Mouse (Mus musculus): Measurements from ENCODE around the gene Mapk9.

Mapk9 gene

DNA sequence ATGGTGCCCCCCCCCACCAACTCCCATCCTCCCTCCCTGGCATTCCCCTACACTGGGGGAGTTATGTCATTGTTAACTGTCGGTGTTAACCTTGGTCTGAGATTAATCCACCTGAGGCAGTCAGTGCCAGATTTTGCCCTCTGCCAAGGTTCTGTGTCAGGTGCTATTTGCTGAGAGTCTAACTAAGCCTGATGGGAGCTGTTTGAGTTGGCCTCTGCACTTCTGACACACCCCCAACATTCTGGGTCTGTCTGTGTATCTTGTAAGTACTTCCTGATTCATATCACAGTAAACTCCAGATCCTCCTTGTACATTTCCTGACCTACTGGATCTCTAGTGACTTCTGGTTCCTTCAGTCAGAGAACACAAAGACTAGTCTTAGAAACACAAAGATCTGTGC, 5.9 kb upstream of the Mapk9 start:
- no peak for DNase-seq (ENCODE audit: low spot score)

DNA sequence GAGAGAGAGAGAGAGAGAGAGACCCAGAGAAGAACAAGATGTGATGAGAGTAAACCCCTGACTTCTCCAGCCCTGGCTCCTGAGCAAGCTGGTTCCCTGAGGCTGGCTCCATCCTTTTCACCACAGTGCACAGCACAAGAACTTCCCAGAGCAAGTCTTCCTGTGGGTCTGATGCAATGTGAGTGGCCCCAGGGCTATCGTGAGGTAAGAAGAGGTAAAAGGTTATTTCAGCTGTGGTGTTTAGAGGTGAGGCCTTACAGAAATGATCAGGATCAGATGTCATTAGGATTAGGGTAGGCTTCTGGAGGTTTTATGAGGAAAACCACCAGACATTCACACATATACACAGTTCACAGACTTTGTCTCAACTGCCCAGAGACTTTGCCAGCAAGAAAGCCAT, 4.7 kb upstream of the Mapk9 start:
- no peak for DNase-seq (ENCODE audit: low spot score)

DNA sequence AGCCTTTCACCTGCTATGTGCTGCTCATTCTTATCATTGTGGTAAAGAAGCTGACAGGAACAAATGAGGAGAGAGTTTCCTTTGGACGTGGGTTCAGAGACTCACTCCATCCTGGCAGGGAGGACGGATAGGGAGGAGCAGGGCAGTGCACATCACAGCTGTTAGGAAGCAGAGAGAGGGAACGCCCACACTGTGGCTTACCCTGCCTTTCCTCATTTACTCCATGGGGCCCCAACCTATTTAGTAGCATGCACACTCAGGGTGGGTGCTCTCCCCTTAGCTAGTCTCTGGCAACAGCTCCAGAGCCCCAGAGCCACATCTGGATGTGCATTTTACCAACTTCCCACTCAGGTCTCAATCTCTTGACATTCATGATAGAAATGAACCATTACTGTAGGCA, 3.8 kb upstream of the Mapk9 start:
- no peak for DNase-seq (ENCODE audit: low spot score)

DNA sequence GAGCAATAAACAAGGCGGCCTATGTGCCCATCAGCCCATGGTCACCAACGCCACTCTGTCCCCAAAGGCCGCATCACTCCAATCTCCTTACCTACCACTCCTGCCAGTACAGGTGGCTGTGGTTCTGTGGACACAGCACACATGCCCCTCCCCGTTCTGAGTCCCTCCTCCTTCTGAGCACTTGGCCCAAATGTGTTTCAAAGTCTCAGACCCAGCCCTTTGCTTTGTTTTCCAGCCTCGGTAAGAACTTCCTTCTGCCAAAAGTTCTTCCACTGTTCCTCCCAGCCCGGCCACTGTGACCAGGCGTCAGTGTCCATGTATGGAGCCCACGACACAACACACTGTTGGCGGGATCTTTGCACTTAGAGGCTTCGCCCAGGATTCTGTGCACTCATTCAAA, 2.2 kb upstream of the Mapk9 start:
- no peak for DNase-seq (ENCODE audit: low spot score)

DNA sequence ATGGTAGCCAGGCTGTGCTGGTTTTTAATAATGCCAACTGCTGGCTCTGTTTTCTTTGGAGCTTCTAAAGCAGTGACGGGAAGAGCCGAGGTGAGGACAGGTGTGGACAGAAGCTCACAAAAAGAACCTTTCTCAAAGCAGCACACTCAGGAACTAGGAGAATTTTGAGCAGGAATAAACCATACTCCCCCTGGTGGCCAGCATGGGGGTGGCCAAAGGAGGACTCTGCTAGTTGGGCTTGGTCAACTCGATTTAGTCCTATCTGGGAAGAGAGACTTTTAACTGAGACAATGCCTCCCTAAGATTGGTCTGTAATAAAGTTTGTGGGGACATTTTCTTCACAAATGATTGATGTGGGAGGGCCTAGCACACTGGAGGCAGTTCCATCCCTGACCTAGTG, 1.6 kb upstream of the Mapk9 start:
- DNase-seq (ENCODE audit: low spot score), result peak; percentile 41

DNA sequence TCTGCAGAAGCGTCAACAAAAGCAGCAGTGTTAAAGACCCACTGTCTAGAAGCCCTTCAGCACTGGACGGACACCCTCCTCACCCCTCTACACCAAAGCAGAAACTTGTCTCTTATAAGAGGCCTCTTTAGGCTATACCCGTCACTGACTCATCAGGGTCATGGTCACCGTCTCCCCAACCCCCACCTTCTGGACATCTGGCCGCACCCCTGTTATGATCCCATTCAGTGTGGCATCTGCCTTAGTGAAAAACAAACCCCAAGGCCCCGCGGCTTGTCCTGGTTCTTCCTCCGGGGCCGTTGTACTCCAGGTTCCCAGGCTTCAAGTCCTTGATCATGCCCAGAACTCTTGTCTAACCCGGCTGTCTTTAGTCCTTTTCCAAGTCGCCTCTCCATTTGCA, 593 bp upstream of the Mapk9 start:
- no peak for DNase-seq (ENCODE audit: low spot score)

DNA sequence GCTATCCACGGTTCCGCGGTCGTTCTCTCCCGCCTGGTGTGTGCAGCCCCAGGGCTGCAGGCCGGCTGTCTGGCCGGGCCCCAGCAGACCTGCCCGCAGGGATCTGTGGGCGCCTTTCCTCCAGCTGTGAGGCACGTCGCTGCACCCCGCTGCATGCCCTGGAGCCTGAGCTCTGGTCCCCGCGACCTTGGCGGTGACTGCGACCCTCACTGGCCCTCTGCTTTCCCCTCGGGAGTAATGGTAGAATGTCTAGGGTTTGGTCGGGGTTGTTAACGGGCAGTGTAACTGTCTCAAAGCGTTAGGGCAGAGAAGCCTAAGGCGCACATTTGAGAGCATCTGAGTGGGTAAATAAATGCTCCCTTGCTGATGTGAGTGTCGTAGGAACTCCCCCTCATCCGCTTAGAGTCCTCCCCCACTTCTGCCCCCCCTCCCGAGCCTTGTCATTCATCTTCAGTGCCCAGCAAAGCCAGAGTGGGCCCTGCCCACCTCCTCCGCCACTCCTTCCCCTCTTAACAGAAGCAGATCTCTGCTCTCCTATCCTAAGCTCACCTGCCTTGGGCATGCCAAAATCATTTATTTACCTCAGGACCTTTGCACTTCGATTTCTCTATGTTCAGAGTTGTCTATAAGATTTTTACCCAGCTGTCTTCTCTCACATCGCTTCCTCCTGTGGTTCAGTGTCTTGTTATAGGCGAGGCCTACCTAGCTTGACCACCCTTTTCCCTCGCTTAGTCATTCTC, 690 bp downstream of the Mapk9 start:
- peak; percentile 35 for DNase-seq (ENCODE audit: low spot score)

DNA sequence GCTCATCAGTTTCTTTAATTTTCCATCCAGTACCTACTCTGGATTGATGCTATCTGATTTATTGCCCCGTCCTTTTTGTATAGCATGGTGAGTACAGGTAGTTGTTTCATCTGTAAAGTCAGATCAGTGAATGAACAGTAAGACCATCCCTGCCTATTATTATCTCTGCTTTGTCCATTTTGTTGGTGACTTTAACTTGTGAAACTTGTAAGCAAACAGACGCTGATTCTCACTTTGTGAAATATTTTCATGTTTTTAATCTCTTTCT, 1.2 kb downstream of the Mapk9 start:
- DNase-seq (ENCODE audit: low spot score), result no peak

DNA sequence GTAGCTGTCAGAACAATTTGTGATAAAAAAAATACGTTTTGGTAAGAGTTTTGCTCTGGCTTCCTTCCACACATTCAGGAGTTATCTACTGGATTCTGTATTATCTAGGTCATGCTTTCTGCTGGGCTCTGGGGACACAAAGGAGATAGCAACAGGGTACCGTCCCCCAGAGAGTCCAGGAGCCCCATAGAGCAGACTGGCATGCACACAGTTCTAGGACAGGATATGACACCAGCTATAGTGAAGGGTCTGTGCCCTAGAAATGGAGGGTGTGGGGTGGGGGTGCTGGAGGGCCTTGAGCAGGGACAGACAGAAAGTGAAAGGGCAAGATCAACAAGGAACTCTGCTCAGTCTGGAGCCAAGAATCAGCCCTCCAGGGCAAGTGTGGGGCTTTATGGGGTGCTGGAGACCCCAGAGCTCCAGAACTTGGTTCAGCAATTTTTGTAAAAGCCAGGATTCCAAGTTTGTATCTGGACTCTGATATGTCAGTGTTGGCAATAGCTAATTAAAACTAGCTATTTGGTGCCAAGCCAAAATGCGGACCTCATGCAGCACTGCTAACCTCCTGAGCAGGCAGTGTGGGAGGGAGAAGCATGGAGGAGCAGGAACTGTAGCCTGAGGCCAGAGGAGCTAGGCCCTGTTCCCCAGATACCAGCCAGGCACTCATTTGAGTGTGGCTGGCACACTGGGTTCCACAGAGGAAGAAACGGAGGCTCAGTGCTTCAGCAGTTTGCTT, 1.7 kb downstream of the Mapk9 start:
- peak; percentile 64 for DNase-seq (ENCODE audit: low spot score)

DNA sequence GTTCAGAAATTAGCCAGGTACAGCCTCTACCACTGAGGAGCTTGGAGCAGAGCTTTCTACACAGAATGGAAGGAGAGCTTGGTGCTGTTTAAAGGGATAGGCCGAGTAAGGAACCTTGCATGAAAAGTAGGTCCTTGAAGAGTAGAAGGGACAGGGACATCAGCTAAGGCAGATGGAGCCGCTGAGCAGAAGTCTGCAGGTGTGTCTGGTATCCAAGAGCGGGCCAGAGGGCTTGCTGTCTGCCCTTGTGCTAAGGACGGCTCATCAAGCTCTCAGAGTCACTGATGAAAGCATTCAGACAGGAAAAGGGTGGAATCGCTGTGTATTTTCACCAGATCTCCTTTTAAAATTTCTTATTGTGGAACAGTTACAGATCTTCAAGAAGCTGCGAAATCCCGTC, 3.8 kb downstream of the Mapk9 start:
- no peak for DNase-seq (ENCODE audit: low spot score)

DNA sequence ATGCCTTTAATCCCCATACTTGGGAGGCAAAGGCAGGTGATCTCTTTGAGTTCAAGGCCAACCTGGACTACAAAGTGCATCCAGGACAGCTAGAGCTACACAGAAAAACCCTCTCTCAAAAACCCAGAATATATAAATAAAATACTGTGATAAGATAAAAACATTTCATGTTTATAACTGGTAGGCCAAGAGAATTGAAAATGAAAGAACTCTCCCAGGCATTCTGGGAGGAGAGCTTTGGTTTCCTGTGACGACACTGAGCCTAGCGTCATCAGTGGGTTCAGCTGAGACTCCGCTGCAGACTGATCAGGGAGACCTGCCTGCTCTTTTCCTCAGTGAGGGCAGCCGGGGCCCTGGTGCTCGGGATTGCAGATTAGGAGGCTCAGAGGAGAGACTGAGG, 8.6 kb downstream of the Mapk9 start:
- no peak for DNase-seq (ENCODE audit: low spot score)

DNA sequence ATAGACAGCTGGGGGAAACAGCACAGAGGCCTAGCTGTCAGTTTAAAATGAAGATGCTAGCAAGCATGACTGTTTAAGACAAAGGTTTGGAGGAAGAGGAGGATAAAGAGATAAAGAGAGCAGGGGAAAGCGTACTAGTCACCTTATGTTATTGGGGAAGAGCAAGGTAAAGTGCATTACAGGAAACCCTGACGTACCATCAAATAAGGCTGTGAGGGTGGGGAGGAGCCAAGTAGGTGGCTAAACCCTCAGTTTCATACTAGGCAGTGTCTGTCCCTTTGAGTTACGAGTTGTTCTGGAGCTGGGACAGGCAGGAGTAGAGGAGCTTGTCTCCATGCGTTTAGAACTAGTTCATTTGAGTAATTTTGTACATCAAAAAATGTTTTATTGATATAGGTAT, 14.6 kb downstream of the Mapk9 start:
- DNase-seq (ENCODE audit: low spot score), result no peak

DNA sequence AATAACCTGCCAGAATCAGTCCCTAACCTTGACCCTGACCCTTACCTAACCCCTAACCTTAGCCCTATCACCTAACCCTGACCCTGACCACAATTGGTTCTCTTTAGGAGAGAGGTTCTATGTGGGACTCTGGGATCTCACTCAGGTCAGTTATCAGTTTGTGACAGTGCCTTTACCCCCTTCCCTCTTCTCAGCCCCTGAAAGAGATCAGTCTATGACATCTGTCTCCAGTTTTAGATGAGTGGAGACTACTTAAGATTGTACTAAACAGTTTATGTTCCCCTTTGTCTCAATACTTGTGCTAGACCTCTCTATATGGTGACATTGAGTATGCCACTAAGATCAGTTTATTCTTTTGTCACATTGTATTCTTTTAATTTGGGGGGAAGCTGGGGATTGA, 17.4 kb downstream of the Mapk9 start:
- no peak for DNase-seq (ENCODE audit: low spot score)

DNA sequence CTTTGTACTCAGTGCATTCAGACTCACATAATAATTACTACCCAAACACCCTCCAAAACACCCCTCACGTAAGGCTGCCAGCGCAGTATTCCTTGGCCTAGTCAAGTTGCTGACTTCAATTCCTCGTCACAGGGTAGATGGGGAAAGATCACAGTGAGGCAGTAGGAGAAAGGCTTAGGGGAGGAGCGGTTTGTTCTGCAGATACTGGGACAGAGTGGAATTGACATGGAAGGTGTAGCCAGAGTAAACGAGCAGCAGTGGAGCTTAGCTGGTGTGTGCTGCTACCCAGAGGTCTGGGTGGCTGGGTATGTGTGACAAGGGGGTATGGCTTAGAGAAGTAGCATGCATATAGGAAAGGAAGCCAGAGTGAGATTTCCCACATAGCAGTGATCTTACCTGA, 20.8 kb downstream of the Mapk9 start:
- DNase-seq (ENCODE audit: low spot score), result no peak

DNA sequence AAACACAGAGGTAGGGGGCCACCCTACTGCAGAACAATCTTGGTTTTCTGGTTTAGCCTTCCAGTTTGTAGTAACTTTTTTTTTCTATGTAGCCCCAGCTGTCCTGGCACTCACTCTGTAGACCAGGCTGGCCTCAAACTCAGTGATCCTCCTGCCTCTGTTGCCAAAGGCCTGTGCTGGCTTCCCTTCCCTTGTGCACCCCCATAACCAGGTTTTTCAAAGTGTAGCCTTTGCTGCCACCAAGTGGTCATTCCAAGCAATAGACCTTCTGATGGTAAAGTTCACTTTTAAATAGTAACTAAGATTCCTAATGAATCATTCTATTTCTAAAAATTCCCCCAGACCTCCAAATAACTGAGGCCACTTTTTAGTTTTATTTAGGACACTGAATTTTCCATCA, 23.2 kb downstream of the Mapk9 start:
- no peak for DNase-seq (ENCODE audit: low spot score)

DNA sequence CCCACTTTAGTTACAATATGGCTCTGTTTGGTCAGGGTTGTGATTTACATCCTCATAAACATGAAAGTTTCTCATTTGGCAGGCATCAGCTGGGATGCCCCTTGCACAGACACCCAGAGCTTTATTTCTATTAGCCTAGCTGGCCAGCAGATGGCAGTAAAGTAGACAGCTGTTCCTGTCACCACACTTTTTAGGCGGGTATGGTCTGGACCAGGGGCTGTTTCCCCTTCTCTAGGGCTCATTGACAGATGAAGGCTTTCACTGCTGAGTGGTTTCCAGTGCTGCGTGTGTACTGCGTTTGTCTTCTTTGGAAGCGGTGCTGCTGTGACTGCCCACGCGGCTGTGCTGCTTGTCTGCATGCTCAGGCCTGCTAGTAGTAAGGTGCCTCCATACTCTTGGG, 25.4 kb downstream of the Mapk9 start:
- DNase-seq (ENCODE audit: low spot score), result no peak

DNA sequence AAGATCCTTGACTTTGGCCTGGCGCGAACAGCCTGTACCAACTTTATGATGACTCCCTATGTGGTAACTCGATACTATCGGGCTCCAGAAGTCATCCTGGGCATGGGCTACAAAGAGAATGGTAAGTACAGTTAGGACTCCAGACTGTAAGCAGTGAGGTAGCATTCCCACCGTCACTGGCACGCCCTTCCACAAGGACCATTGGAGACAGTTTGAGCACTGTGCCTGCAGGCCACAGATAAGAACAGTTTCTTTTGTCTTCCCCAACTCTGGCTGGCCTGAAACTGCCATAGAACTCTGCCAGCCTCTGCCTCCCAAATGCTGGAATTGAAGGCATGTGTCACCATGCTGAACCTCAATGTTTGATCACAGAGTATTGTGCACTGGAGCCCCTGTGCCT, 26.2 kb downstream of the Mapk9 start:
- peak; percentile 24 for DNase-seq (ENCODE audit: low spot score)

DNA sequence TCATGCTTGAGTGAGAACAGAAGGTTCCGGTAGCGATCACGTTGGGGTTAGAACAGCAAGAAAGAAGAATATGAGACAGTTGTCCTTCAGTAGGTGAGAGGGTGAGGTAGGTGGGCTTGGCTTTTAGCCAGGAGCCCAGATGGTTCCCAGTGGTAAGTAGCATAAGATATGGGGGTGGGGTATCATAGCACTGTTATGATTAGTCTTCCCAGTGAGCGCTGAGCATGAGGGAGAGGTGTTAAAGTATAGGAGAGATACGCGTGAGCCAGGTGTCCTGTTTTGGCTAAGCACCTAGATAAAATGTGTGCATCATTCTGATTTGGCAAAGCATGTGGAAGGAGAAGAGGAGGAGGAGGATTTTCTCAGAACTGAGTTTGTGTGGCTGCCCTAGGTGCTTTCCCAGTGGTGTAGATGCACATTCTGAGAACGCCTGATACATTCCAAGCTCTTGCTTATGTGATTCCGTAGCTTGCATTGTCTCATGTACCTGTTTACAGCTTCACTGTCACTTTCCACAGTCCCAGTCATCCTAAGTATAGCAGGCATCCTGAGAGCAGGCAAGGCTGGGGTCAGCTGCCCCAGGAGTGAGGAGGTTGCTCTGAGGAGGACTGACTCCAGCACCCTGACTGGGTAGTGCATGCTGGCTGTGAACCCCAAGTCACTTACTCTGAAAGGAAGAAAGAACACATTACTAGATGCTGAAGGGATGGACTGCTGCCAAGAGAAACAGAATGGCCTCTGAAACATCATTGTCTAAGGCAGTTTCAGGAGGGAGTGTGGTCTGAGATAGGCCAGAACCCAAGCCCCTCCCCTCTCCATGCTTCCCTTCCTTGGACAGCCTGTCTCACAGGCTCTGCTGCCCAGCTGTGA, 30.6 kb downstream of the Mapk9 start:
- DNase-seq (ENCODE audit: low spot score), result peak; percentile 33

DNA sequence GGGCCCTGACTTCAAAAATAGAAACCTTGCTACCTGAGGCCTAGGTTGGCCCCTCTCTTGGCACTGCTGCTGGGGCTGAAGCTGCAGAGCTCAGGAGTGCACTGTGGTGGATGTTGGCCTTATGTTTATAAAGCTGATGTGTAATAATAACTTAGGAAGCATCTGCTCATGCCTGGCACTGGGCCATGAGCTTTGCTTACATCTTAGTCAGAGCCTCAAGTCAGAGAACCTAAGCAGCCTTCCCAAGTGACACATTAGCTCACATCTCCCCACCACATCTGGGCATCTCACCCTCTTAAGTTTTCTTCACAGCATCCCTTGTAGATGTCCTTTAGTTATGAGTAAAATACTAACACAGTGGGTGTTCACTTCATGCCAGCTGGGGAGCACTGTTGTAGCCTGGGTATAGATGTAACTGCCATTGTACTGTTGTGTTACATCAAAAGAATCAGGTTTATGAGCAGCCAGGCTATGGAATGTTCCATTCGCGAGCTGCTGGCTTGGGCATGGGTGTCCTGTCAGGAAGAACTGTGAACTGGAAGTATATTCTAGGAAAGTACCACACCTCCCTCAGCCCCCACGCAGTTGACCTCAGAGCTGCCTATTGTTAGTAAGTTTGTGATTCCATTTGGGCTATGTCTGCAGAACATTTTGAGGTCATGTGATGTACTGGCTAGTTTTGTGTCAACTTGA, 33.5 kb downstream of the Mapk9 start:
- no peak for DNase-seq (ENCODE audit: low spot score)

DNA sequence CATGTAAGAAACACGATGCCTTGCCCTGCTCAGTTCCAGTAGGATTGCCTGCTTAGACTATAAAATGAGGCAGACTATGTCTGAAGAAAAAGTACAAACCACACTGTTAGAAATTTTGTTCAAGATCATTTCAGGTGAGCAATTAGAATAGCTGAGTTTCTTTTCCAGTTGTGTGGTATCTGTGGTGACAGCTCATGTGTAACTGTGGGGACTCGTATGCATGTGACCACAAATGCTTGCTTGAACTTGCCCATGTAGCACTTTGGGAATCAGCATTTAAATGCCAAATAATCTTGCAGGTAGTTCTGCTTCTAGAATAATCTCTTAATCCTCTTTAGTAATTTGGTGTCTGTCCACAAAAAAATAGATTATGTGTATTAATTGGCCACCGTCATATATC, 36.8 kb downstream of the Mapk9 start:
- DNase-seq (ENCODE audit: low spot score), result no peak

DNA sequence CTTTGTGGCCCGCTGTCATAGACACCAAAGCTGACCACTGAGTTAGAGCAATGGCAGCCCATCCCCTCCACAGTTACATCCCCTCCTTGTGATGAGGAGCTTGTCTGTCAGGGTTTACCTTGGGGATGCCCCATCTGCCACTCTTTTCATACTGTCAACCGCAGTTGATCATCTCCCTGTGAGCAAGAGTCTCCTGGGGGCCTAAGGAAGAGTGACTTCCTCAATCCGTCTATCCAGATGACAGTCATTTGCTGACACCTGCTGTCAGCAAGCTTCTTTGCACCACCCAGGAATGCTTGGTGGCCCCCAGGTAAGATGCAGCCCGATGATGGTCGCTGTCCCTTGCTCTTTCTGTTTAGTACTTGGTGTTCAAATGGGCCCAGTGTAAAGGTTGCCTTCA, 41.9 kb downstream of the Mapk9 start:
- no peak for DNase-seq (ENCODE audit: low spot score)

DNA sequence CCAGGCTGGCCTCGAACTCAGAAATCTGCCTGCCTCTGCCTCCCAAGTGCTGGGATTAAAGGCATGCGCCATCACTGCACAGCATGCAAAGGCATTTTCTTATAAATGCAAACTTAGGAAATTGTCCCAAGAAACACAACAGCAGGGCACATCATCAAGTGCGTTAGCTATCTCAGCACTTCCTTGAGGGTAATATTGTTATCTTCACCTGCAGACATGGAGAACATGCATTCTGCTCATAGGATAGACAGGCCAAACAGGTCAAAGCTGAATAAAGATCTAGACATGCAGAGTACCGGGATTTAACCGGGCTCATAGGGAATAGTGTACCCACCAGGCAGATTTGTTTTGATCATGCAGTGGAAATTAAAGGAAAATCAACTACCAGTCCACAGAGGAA, 45.4 kb downstream of the Mapk9 start:
- DNase-seq (ENCODE audit: low spot score), result no peak

DNA sequence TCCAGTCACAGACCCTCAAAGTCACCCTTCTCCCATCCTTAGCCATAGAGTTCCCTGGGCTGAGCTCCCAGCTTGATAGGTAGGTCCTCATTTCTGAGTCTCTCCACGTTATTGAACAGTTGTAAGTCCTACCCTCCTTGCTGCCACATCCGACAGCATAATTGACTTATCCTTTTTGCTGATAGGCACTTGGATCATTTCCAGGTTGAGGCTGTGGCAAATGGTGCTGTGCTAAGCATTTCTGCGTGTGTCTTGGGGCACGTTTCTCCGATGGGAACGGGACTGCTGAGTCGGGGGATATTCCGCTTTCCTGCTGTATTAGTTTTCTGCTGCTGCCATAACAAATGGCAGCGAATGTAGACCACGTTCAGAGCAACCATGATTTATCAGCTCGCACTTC, 47.3 kb downstream of the Mapk9 start:
- DNase-seq (ENCODE audit: low spot score), result no peak

Measured in testis, postnatal 14 days (tissue).